Mouse (Mus musculus) adrenal gland, adult 18-20 months (tissue): ENCODE measurements around the gene Oser1. TPM values are rescaled to one million over a fixed set of nuclear protein-coding genes. Genes with fewer than 3 reads are reported as not detected.

Source experiments
- DNase-seq, 2 experiments: peaks; one replicate each; pipeline ENCODE4 v3.0.0; 2021 to 2022; ENCODE audit warnings: low spot score in 2 of 2
- total RNA-seq, 2 experiments: library from RNA; stranded (reverse); gene quantifications; 1 replicate in 1 of 2; 2 replicates in 1 of 2; pipeline ENCODE4 v1.2.3; 2021

The Oser1 gene
- total RNA-seq, 2 experiments from 2014 or later, result 37.1 to 43.6 TPM

DNA sequence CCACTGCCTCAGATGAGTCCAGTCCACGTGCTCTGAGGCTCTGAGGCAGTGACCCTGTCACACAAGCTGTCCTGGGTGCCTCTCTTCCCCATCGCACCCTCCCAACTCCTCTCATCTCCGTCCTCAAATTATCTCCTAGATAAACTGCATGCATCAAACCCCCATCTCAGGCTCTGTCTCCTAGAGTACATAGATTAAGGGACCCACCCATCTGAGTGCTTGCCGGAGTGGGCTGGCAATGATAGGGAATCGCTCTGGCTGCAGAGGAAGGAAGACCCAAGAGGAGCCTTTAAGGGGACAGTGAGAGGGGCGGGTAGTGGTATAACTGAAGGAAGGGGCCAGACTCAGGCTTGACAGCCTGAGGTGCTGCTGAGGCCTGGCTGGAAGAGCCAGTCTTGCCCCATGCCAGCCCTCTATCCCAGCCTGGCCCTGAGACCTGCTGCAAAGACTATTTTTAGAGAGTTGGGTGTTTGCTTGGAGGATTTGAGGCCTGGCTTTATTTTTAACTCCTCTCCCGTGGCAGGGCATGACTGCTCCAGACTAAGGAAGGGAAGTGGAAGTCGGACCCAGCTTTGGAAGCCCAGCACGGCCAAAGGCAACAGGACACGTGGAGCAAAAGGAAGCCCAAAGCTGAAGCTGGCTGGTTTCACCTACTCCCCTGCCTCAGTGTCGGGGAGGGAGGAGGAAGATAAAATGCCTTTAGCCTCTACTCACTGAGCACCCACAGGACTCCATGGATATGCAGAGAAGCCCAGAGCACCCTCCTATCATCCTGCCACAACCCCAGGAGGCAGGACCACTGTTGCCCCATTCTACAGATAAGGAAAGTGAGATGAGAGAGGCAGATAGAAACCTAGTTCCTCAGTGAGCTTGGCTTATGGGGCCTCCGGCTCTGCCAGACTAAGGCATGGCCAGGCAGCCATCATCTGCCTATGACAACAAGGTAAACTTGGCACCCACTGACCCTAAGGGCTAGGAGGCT is 61.3 kb downstream of the Oser1 start:
- no peak for DNase-seq

DNA sequence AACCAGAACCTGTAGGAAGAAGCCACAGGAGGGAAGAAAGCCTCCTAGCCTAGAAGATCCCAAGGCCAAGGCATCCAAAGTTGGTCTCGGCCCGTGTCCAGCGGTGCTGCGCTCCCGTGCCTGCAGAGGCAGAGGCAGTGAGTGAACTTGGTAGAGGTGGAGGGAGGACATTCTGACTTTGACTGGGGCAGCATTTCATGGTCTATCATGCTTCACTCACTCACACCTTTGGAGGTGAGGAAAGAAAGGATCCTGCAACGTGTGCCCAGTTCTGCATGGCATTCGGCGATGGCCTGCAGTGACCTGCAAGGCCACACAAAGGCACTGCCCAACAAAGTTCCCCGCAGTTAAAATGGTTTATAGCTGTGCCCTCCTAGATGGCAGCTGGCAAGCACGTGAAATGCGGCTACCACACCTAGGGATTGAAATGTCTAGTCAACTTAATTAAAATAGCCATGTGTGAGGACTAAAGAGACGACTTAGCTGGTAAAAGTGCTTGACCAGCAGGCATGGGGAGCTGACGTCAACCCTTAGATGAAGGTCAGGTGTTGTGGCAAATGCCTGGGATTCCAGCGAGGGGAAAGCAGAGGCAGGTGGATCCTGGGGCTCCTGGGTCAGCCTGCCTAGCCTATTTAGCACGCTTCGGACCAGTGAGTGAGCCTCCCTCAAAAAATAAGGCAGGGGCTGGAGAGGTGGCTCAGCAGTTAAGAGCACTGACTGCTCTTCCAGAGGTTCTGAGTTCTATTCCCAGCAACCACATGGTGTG is 63.5 kb downstream of the Oser1 start:
- DNase-seq, result no peak

DNA sequence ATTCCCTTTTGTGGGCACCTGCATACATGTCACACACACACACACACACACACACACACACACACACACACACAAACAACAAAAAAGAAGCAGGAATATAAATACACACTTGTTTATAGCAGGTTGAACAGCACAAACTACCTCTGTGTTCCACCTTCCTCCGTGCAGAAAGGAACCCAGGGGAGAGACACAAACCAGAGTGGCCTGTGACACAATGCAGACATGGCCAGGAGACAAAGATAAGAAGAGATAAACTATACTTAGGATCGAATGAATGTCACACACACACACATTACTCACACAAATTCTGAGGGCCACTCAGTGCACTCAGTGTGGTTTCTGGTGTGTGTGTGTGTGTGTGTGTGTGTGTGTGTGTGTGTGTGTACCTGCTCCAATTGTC is 65.2 kb downstream of the Oser1 start:
- no peak for DNase-seq

DNA sequence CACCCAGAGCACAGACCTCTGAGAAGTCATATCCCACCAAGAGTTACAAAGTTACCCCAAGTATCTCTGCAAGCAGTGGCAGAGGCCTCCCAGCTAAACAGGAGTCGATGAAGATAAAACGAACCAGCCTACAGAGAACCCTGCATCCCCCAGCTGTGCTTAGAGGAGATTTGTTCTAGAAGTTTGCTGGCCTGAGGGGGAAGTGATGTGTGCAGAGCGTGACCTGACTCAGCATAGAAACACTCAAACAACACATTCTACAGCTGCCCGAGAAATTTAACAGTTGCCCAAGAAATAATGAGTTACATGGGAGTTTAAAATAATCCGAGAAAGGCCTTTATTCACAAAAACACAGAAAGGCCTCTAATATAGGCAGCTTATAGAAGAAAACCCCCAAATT is 65.8 kb downstream of the Oser1 start:
- DNase-seq, result no peak

DNA sequence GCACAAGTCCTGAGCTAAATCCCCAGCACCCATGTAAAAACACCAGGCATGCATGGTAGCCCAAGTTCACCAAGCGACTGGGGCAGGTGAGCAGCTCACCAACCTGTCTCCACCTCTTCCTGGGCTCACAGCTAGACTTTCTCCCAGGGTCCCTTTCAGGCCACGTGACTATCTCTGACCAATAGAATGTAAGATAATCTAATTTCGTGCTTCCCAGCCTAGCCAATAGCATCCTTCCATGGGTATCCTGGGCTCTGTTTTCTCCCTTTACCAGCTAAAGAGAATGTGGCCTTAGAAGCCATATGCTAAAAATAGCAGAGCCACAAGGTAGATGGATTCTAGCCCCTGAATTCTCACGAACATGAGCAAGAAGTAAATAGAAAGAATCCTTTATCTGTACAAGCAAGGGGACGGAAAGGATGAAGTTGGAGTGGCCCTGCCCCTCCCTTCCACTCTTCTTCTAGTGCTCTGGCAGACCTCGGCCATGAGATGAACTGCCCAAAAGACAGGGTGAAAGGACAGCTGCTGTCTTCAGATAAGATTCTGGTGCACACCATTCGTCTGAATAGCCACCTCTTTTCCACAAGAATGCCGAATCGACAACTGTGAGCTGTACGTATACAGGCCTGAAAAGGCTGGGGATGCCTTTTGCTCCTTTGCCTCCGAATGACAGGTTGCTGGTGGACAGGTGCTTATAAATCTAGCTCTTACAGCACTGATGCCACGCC is 68.2 kb downstream of the Oser1 start:
- DNase-seq, result no peak

Other genes starting within 250 kb of the Oser1 start
- 10 to 100 TPM in 1 of 2 experiments, 1 to 10 TPM in 1; 4.1 to 24.2 TPM for gene Tox2, start 221.6 kb downstream of the Oser1 start, total RNA-seq
- 1 to 10 TPM; 4.4 to 6.5 TPM for gene Jph2, start 26.7 kb downstream of the Oser1 start, total RNA-seq
- 1 to 10 TPM; 3.3 TPM for gene Gdap1l1, start 13.8 kb upstream of the Oser1 start, total RNA-seq
- 100 to 1,000 TPM; 108 to 114 TPM for gene Fitm2, start 47.9 kb upstream of the Oser1 start, total RNA-seq
- gene R3hdml, start 67.6 kb upstream of the Oser1 start, total RNA-seq, result not detected
- gene Hnf4a, start 82.1 kb upstream of the Oser1 start, total RNA-seq, result under 1 TPM in 1 of 2 experiments, not detected in 1; 0.73 TPM
- 10 to 100 TPM; 29.2 to 34.0 TPM for gene Ttpal, start 177.6 kb upstream of the Oser1 start, total RNA-seq
- gene Serinc3, start 220.4 kb upstream of the Oser1 start, total RNA-seq, result 100 to 1,000 TPM; 521 to 567 TPM
- gene Pkig, start 233.7 kb upstream of the Oser1 start, total RNA-seq, result 10 to 100 TPM; 37.4 to 38.3 TPM